Mouse (Mus musculus) intestine, embryonic 16.5 days (tissue): Measurements from ENCODE around the gene Slc25a41. TPM values are rescaled to one million over a fixed set of nuclear protein-coding genes. Genes with fewer than 3 reads are reported as not detected.

ENCODE experiments used
- ATAC-seq: fragments of 200-750 bp; cut with Nextera tagmentation; 2 replicates; pipeline ENCODE4 v1.8.0; 2017; ENCODE audit warnings: moderate TSS enrichment, moderate library complexity
- H3K27ac ChIP-seq: fragments of 300-500 bp; sonication (generic); 2 replicates; pipeline ENCODE4 v1.5.1; 2014; ENCODE audit warnings: mild to moderate bottlenecking, low read length
- H3K27me3 ChIP-seq: fragments of 300-500 bp; sonication (generic); replicated peaks from 2 replicates; pipeline ENCODE4 v1.6.1; 2014; ENCODE audit warnings: low read length, control low read depth, mixed read lengths; ENCODE audit not compliant: control insufficient read depth, insufficient read depth
- H3K36me3 ChIP-seq: fragments of 300-500 bp; sonication (generic); 2 replicates; pipeline ENCODE4 v1.6.1; 2014; ENCODE audit warnings: low read length, control low read depth; ENCODE audit not compliant: control insufficient read depth, insufficient read depth
- H3K4me1 ChIP-seq: fragments of 300-500 bp; sonication (generic); 2 replicates; pipeline ENCODE4 v1.6.1; 2014; ENCODE audit warnings: low read length, control low read depth, mixed read lengths; ENCODE audit not compliant: control insufficient read depth, insufficient read depth
- H3K4me2 ChIP-seq: fragments of 300-500 bp; sonication (generic); 2 replicates; pipeline ENCODE4 v1.6.1; 2014; ENCODE audit warnings: low read depth, low read length, control low read depth
- H3K4me3 ChIP-seq: fragments of 300-500 bp; sonication (generic); 2 replicates; pipeline ENCODE4 v1.5.1; 2014; ENCODE audit warnings: mild to moderate bottlenecking, low read length
- H3K9ac ChIP-seq: fragments of 300-500 bp; sonication (generic); 2 replicates; pipeline ENCODE4 v1.6.1; 2014; ENCODE audit warnings: low read depth, low read length
- H3K9me3 ChIP-seq: fragments of 300-500 bp; sonication (generic); 2 replicates; pipeline ENCODE4 v1.6.1; 2016; ENCODE audit warnings: low read length, control low read depth; ENCODE audit not compliant: control insufficient read depth
- WGBS: fragments of 180-500 bp; shearing (Covaris S2); extraction: QIAGEN DNeasy Blood & Tissue Kit; methylation state at CpG from one replicate; pipeline ENCODE4 v1.1.7; 2014; 5-methylcytosine and 5-hydroxymethylcytosine counted together
- polyA plus RNA-seq: library from polyadenylated mRNA; unstranded; fragments of >200 nt; fragmentation: Nextera tagmentation; extraction: Ambion mirVana; gene quantifications from 2 replicates; pipeline ENCODE4 v1.2.1, GENCODE M21; 2015

The Slc25a41 gene
- polyA plus RNA-seq, 1 experiment from 2014 or later, result not detected

- H3K36me3 ChIP-seq, result peaks cover 30% of the 10 kb centered on the region
- H3K9ac ChIP-seq, result peak overlapping the region; percentile 100
- no peaks in the 10 kb centered on the region for H3K9me3 ChIP-seq
- 34% methylated on average over 8 of the region's 8 CpGs for WGBS
- peak overlapping the region; percentile 86 for H3K4me3 ChIP-seq
- no peaks in the 10 kb centered on the region for H3K27me3 ChIP-seq
- peaks cover 10% of the 10 kb centered on the region for H3K4me1 ChIP-seq
- ATAC-seq, result no peak
- H3K4me2 ChIP-seq, result peak overlapping the region; percentile 88
- H3K27ac ChIP-seq, result no peak overlapping the region
Measured at GRCm38 (mm10) chr17:57029691-57030090, 11.8 kb downstream of the Slc25a41 start.

GRCm38 (mm10) chr17:57027471-57027870, 14.0 kb downstream of the Slc25a41 start:
- H3K9ac ChIP-seq, result no peak overlapping the region
- ATAC-seq, result no peak
- peaks cover 10% of the 10 kb centered on the region for H3K4me1 ChIP-seq
- 86% methylated on average over 4 of the region's 4 CpGs for WGBS
- H3K27me3 ChIP-seq, result no peaks in the 10 kb centered on the region
- peaks cover 49% of the 10 kb centered on the region for H3K36me3 ChIP-seq
- H3K27ac ChIP-seq, result no peak overlapping the region
- H3K9me3 ChIP-seq, result no peaks in the 10 kb centered on the region
- H3K4me3 ChIP-seq, result no peak overlapping the region
- no peak overlapping the region for H3K4me2 ChIP-seq

GRCm38 (mm10) chr17:57020960-57021359, 20.5 kb downstream of the Slc25a41 start:
- Histone ChIP-seq H3K4me3 (no peak overlapping the region), H3K36me3 (peaks cover 37% of the 10 kb centered on the region), H3K4me1 (no peaks in the 10 kb centered on the region), H3K27ac (no peak overlapping the region), H3K9ac (no peak overlapping the region), H3K4me2 (no peak overlapping the region), H3K9me3 (no peaks in the 10 kb centered on the region), H3K27me3 (no peaks in the 10 kb centered on the region)
- ATAC-seq, result no peak
- WGBS, result 84% methylated on average over 5 of the region's 5 CpGs

GRCm38 (mm10) chr17:57019693-57020092, 21.8 kb downstream of the Slc25a41 start:
- no peaks in the 10 kb centered on the region for H3K4me1 ChIP-seq

GRCm38 (mm10) chr17:57012245-57012795, 29.1 kb downstream of the Slc25a41 start:
- Histone ChIP-seq H3K36me3 (0 out of 2 replicates have a peak, but pooled peaks cover 6% of the 10 kb centered on the region), H3K9ac (peak overlapping the region; percentile 81; the same call in 1 of the 2 replicates), H3K4me1 (peaks cover 14% of the 10 kb centered on the region), H3K4me3 (peak overlapping the region; percentile 83), H3K4me2 (peak overlapping the region; percentile 60), H3K27ac (peak overlapping the region; percentile 93), H3K9me3 (no peaks in the 10 kb centered on the region), H3K27me3 (no peaks in the 10 kb centered on the region)
- ATAC-seq, result no peak
- WGBS, result 69% methylated on average over 13 of the region's 13 CpGs

More at GRCm38 (mm10) chr17:57019693-57020092, 21.8 kb downstream of the Slc25a41 start:
- H3K9me3 ChIP-seq, result no peaks in the 10 kb centered on the region
- H3K36me3 ChIP-seq, result peaks cover 25% of the 10 kb centered on the region
- no peak overlapping the region for H3K4me3 ChIP-seq
- WGBS, result 90% methylated on average over 2 of the region's 2 CpGs
- ATAC-seq, result no peak
- no peak overlapping the region for H3K9ac ChIP-seq
- no peaks in the 10 kb centered on the region for H3K27me3 ChIP-seq
- no peak overlapping the region for H3K4me2 ChIP-seq
- no peak overlapping the region for H3K27ac ChIP-seq

DNA sequence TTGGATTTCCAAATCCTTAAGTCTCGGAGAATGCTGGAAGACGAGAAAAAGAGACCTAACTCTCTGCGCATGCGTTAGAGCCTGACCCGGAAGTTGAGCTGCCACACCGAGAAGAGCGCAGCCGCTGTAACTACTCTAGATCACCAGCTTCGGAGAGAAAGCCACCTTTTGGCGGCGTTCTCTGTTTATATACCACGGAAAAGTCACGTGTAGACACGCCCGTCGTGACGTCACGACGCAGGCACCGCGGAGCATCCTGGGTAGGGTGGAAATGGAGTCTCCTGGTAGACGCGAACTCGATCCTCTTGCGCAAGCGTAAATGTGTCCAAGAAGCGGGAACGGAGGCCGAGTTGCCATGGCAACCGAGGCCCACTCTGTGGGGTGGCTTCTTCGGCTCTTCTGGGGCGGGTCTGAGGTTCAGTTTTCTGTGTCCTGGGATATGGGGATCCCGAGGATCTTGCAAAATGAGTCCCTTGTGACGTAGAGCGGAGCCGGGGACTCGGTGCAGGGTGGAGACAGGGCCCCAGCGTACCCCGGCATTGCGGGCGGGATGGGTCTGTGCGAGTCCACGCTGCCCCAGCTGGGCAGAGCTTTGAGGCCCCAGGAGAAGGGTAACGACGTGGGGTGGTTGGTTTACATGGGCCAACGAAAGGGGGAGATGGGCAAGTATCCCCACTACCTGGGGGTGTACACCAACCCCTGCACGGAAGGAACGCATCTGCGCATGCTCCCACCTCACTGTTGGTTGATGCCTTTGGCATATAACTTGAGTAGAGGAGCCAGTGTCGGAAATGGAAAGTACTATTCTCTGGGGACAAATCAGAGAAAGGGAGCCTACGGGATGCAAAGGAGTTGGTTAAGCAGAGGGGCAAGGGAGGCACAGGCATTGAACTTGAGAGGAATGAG, 30.0 kb downstream of the Slc25a41 start, which contains the start of the genes Gtf2f1 and Gm17949:
Gene Gtf2f1 (minus strand): TSS at position 53 of the 906 bp plus-strand sequence.
Gene Gm17949 (plus strand): TSS at position 234 of the 906 bp plus-strand sequence.
- Histone ChIP-seq H3K4me2 (peak within 1 kb of the TSS; percentile 78), H3K27me3 (no peaks in the 10 kb centered on the region), H3K9ac (peak within 1 kb of the TSS; percentile 84), H3K27ac (peak within 1 kb of the TSS; percentile 93), H3K9me3 (no peaks in the 10 kb centered on the region), H3K36me3 (peaks cover 12% of the 10 kb centered on the region), H3K4me1 (peaks cover 14% of the 10 kb centered on the region), H3K4me3 (peak within 1 kb of the TSS; percentile 83)
- under 1% methylated on average over 51 of the region's 51 CpGs for WGBS
- peak; percentile 93 for ATAC-seq

DNA sequence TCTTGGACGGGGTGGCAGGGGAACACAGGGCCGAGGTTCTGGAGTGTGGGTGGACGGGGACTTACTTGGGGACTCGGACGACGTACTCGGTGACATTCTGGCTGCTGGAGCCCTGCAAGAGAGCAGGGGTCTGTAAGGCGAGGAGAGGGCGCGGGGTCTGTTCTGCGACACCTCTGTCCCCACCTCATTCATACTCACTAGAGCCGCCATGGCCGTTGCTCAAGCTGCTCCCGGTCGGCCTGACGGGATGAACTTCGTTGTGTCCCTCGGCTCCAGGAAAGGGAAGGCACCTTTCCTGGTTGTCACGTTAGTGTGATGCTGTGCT, 30.6 kb downstream of the Slc25a41 start:
- H3K9me3 ChIP-seq, result no peaks in the 10 kb centered on the region
- H3K36me3 ChIP-seq, result peaks cover 16% of the 10 kb centered on the region
- peaks cover 14% of the 10 kb centered on the region for H3K4me1 ChIP-seq
- peak overlapping the region; percentile 83 for H3K4me3 ChIP-seq
- H3K4me2 ChIP-seq, result peak overlapping the region; percentile 78
- H3K27ac ChIP-seq, result peak overlapping the region; percentile 75
- no peaks in the 10 kb centered on the region for H3K27me3 ChIP-seq
- 0% methylated on average over 19 of the region's 19 CpGs for WGBS
- peak; percentile 65 for ATAC-seq
- H3K9ac ChIP-seq, result peak overlapping the region; percentile 84

DNA sequence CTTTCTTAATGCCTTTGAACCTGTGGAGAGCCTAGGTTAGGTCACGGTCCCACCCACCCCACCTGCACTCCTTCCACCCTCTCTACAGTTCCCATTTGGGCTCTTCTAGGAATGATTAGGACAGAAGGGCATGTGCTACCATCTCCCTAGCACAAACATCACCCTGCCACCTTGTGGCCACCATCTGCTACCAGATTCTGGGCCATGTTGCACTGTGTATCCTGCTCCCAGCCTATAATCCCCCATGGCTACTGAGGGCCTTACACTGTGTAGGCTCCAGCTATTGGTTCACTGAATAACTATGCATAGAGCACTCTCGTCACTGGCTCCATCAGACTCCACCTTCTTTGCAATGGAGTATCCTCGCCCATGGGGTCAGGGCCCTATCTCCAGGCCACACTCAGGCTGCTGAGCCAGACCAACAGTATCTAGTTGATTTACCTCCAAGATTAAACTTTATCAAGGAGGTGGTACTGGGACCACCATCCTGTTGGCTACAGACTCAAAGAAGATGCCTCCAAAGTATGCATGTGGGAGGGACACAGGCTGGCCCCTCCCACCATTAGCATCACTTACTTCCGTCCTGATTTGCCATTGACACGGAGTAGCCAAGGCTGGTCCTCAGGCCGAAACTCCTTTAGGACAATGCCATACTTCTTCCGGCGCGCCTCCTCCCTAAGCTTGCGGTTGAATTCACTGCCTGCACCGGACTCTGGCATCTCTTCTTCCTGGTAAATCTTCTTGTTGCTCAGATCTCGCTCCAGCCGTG, 34.1 kb downstream of the Slc25a41 start:
- ATAC-seq, result no peak
- WGBS, result 92% methylated on average over 13 of the region's 13 CpGs
- Histone ChIP-seq H3K4me3 (no peak overlapping the region), H3K27ac (no peak overlapping the region), H3K36me3 (peaks cover 33% of the 10 kb centered on the region), H3K9me3 (no peaks in the 10 kb centered on the region), H3K4me2 (no peak overlapping the region), H3K4me1 (peaks cover 14% of the 10 kb centered on the region), H3K9ac (no peak overlapping the region), H3K27me3 (no peaks in the 10 kb centered on the region)

- no peaks in the 10 kb centered on the region for H3K4me1 ChIP-seq
- 93% methylated on average over 7 of the region's 7 CpGs for WGBS
- peaks cover 39% of the 10 kb centered on the region for H3K36me3 ChIP-seq
- H3K4me3 ChIP-seq, result no peak overlapping the region
- H3K27ac ChIP-seq, result no peak overlapping the region
- H3K27me3 ChIP-seq, result no peaks in the 10 kb centered on the region
- no peak overlapping the region for H3K4me2 ChIP-seq
- no peak for ATAC-seq
- no peaks in the 10 kb centered on the region for H3K9me3 ChIP-seq
- H3K9ac ChIP-seq, result no peak overlapping the region
Measured at GRCm38 (mm10) chr17:57003994-57004393, 37.5 kb downstream of the Slc25a41 start.
